Mouse (Mus musculus): ENCODE results near the gene Tsen54.

The Tsen54 gene

GRCm38 (mm10) chr11:115803072-115803709 is 11.3 kb upstream of the Tsen54 start:
- no peak for DNase-seq (ENCODE audit: low read depth in 1 of 2, low spot score in 2 of 2)

- no peak for DNase-seq (ENCODE audit: low read depth in 1 of 2, low spot score in 2 of 2)
These were observed 9.5 kb upstream of the Tsen54 start for GRCm38 (mm10) chr11:115805005-115805404.

- DNase-seq (ENCODE audit: low read depth in 1 of 2, low spot score in 2 of 2) = no peak
These were observed 8.4 kb upstream of the Tsen54 start for GRCm38 (mm10) chr11:115806154-115806553.

GRCm38 (mm10) chr11:115807306-115807705 is 7.2 kb upstream of the Tsen54 start:
- no peak for DNase-seq (ENCODE audit: low read depth in 1 of 2, low spot score in 2 of 2)

- DNase-seq (ENCODE audit: low read depth in 1 of 2, low spot score in 2 of 2) = no peak
These were observed 6.6 kb upstream of the Tsen54 start for GRCm38 (mm10) chr11:115807971-115808370.

GRCm38 (mm10) chr11:115808696-115809310 is 5.7 kb upstream of the Tsen54 start:
- DNase-seq (ENCODE audit: low read depth in 1 of 2, low spot score in 2 of 2) = no peak

- no peak for DNase-seq (ENCODE audit: low read depth in 1 of 2, low spot score in 2 of 2)
These were observed 5.2 kb upstream of the Tsen54 start for GRCm38 (mm10) chr11:115809311-115809781.

GRCm38 (mm10) chr11:115810377-115810776 is 4.1 kb upstream of the Tsen54 start:
- DNase-seq (ENCODE audit: low read depth in 1 of 2, low spot score in 2 of 2) = no peak

GRCm38 (mm10) chr11:115811381-115812093 is 3.0 kb upstream of the Tsen54 start:
- DNase-seq (ENCODE audit: low read depth in 1 of 2, low spot score in 2 of 2) = no peak

- DNase-seq (ENCODE audit: low read depth in 1 of 2, low spot score in 2 of 2) = no peak
These were observed 2.4 kb upstream of the Tsen54 start for GRCm38 (mm10) chr11:115812095-115812494.

GRCm38 (mm10) chr11:115812533-115813420 is 1.7 kb upstream of the Tsen54 start:
- no peak for DNase-seq (ENCODE audit: low read depth in 1 of 2, low spot score in 2 of 2)

GRCm38 (mm10) chr11:115813507-115814296 is 822 bp upstream of the Tsen54 start, which contains the start of gene Caskin2:
Gene Caskin2, minus strand, starts transcription at chr11:115813639.
- peak; percentile 86 to 88 for DNase-seq (ENCODE audit: low read depth in 1 of 2, low spot score in 2 of 2)

- DNase-seq (ENCODE audit: low read depth in 1 of 2, low spot score in 2 of 2) = no peak
These were observed 2.8 kb downstream of the Tsen54 start for GRCm38 (mm10) chr11:115817331-115817730.

GRCm38 (mm10) chr11:115819915-115820623 is 5.5 kb downstream of the Tsen54 start:
- DNase-seq (ENCODE audit: low read depth in 1 of 2, low spot score in 2 of 2) = no peak

GRCm38 (mm10) chr11:115821001-115821400 is 6.5 kb downstream of the Tsen54 start:
- DNase-seq (ENCODE audit: low read depth in 1 of 2, low spot score in 2 of 2) = no peak

- peak in 1 of 2 experiments; percentile 58 for DNase-seq (ENCODE audit: low read depth in 1 of 2, low spot score in 2 of 2)
These were observed 9.5 kb downstream of the Tsen54 start, which contains the start of gene Llgl2 for GRCm38 (mm10) chr11:115823774-115824740. Gene Llgl2, plus strand, starts transcription at chr11:115824049.

GRCm38 (mm10) chr11:115824813-115825212 is 10.3 kb downstream of the Tsen54 start:
- DNase-seq (ENCODE audit: low read depth in 1 of 2, low spot score in 2 of 2) = no peak

GRCm38 (mm10) chr11:115826487-115826886 is 12.0 kb downstream of the Tsen54 start:
- DNase-seq (ENCODE audit: low read depth in 1 of 2, low spot score in 2 of 2) = no peak
